10 mouse cellular contexts compared by ENCODE assay signal in the genomic region with DNA sequence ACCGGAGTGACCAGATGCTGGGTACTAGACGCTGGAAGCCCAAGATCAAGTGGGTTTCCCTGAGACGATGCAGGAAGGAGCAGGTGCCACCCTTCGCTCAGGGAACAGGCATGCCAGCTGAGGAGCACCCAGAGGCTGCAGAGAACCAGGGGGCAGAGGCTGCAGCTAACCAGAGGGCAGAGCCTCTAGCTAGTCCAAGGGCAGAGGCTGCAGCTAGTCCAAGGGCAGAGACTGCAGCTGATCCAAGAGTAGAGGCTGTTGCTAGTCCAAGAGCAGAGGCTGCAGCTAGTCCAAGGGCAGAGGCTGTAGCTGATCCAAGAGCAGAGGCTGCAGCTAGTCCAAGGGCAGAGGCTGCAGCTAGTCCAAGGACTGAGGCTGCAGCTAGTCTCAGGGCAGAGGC. TPM values are rescaled to one million over a fixed set of nuclear protein-coding genes. Genes with fewer than 3 reads are reported as not detected.
DNase-seq lines count a peak whose midpoint lies in the region; ATAC-seq lines count a peak whose summit lies in the region.
"Had no signal": no experiment of that assay in that cellular context is flagged by ENCODE, and none has a peak within 500 bp of the region (broad histone marks: within the 10 kb centered on the region; RNA-seq: fewer than 3 reads in every experiment).

No protein-coding gene starts in this region.

- H3K27ac ChIP-seq in heart, embryonic 14.5 days (replicated peaks in 1 of 2; ENCODE audit: control insufficient read depth in 1 of 2, insufficient read depth in 1 of 2, low read depth in 2 of 2, low read length in 2 of 2), result peak overlapping the region in 1 of 2 experiments; percentile 93; a peak in 1 of 4 replicates
- 0 out of 2 replicates have a peak overlapping the region, but pooled peaks have one; percentile 92 for H3K27ac ChIP-seq in embryonic facial prominence, embryonic 10.5 days (replicated peaks)
- no peak overlapping the region for H3K27ac ChIP-seq in hindbrain, embryonic 14.5 days
- H3K27ac ChIP-seq in midbrain, embryonic 10.5 days (replicated peaks), result peak overlapping the region; percentile 94; the same call in 1 of the 2 replicates

- H3K36me3 ChIP-seq in heart, embryonic 14.5 days (ENCODE audit: control insufficient read depth, insufficient read depth, low read length), result peaks cover 53% of the 10 kb centered on the region
- H3K36me3 ChIP-seq in embryonic facial prominence, embryonic 10.5 days (replicated peaks), result peaks cover 53% of the 10 kb centered on the region
- H3K36me3 ChIP-seq in hindbrain, embryonic 14.5 days (replicated peaks; ENCODE audit: control insufficient read depth, insufficient read depth), result no peaks in the 10 kb centered on the region
- peaks cover 50% of the 10 kb centered on the region for H3K36me3 ChIP-seq in midbrain, embryonic 10.5 days

- H3K4me3 ChIP-seq in heart, embryonic 14.5 days (ENCODE audit: control insufficient read depth in 1 of 2, insufficient read depth in 1 of 2, low read depth in 1 of 2, low read length in 2 of 2), result peak overlapping the region; percentile 85 to 97
- H3K4me3 ChIP-seq in embryonic facial prominence, embryonic 10.5 days, result peak overlapping the region; percentile 72
- H3K4me3 ChIP-seq in hindbrain, embryonic 14.5 days (replicated peaks; ENCODE audit: low read length), result peak overlapping the region; percentile 33
- H3K4me3 ChIP-seq in midbrain, embryonic 10.5 days, result peak overlapping the region; percentile 72

- H3K4me2 ChIP-seq in heart, embryonic 14.5 days (ENCODE audit: low read length), result peak overlapping the region; percentile 91
- peak overlapping the region; percentile 50 for H3K4me2 ChIP-seq in hindbrain, embryonic 14.5 days (replicated peaks)

- 68% methylated on average over 4 of the region's 4 CpGs for WGBS in heart, embryonic 14.5 days
- WGBS in embryonic facial prominence, embryonic 10.5 days, result 96% methylated on average over 4 of the region's 4 CpGs
- 83% methylated on average over 4 of the region's 4 CpGs for WGBS in hindbrain, embryonic 14.5 days
- 93% methylated on average over 4 of the region's 4 CpGs for WGBS in midbrain, embryonic 10.5 days

- H3K4me1 ChIP-seq in heart, embryonic 14.5 days (ENCODE audit: control insufficient read depth in 2 of 2, insufficient read depth in 2 of 2, low read length in 2 of 2), result peaks cover 34 to 65% of the 10 kb centered on the region in 2 experiments
- peaks cover 60% of the 10 kb centered on the region for H3K4me1 ChIP-seq in embryonic facial prominence, embryonic 10.5 days
- peaks cover 29% of the 10 kb centered on the region for H3K4me1 ChIP-seq in hindbrain, embryonic 14.5 days (replicated peaks; ENCODE audit: control insufficient read depth, insufficient read depth, low read length)
- peaks cover 74% of the 10 kb centered on the region for H3K4me1 ChIP-seq in midbrain, embryonic 10.5 days

- ATAC-seq in heart, embryonic 14.5 days (ENCODE audit: insufficient number of reproducible peaks, insufficient read depth, low FRiP score, low read depth), result no peak
- no peak for ATAC-seq in hindbrain, embryonic 14.5 days (ENCODE audit: low FRiP score)
- ATAC-seq in megakaryocyte progenitor cell, adult 5-6 weeks (replicated peaks; ENCODE audit: poor library complexity), result no peak

- no peaks in the 10 kb centered on the region for H3K27me3 ChIP-seq in heart, embryonic 14.5 days (ENCODE audit: control insufficient read depth, insufficient read depth, low read length)
- H3K27me3 ChIP-seq in embryonic facial prominence, embryonic 10.5 days (replicated peaks; ENCODE audit: low read depth, poor library complexity, severe bottlenecking), result no peaks in the 10 kb centered on the region
- H3K27me3 ChIP-seq in hindbrain, embryonic 14.5 days (ENCODE audit: control insufficient read depth, insufficient read depth, low read length), result peaks cover 3% of the 10 kb centered on the region; the same call in 1 of the 2 replicates
- no peaks in the 10 kb centered on the region for H3K27me3 ChIP-seq in midbrain, embryonic 10.5 days (ENCODE audit: low read depth, poor library complexity, severe bottlenecking)

- no peak for DNase-seq in heart, postnatal 14 days
- DNase-seq in embryonic facial prominence, embryonic 10.5 days (ENCODE audit: low spot score), result no peak
- DNase-seq in hindbrain, embryonic 14.5 days (ENCODE audit: low spot score), result no peak
- no peak for DNase-seq in midbrain, embryonic 10.5 days (ENCODE audit: low spot score)
- DNase-seq in retina, embryonic 14.5 days (ENCODE audit: low spot score), result no peak
- DNase-seq in spleen, adult 18-20 months, result no peak
- DNase-seq: retina, postnatal 1 day had no signal

- H3K9me3 ChIP-seq in heart, embryonic 14.5 days (ENCODE audit: control insufficient read depth, low read length), result no peaks in the 10 kb centered on the region
- no peaks in the 10 kb centered on the region for H3K9me3 ChIP-seq in embryonic facial prominence, embryonic 10.5 days
- no peaks in the 10 kb centered on the region for H3K9me3 ChIP-seq in hindbrain, embryonic 14.5 days (ENCODE audit: control insufficient read depth, low read length)
- 0 out of 2 replicates have a peak, but pooled peaks cover 3% of the 10 kb centered on the region for H3K9me3 ChIP-seq in midbrain, embryonic 10.5 days (replicated peaks)

- peak overlapping the region; percentile 95 for H3K9ac ChIP-seq in heart, embryonic 14.5 days (ENCODE audit: low read length)
- H3K9ac ChIP-seq in hindbrain, embryonic 14.5 days, result peak overlapping the region; percentile 47; the same call in 1 of the 2 replicates

- intact Hi-C loops in heart, postnatal 14 days (cut with DNase I), result no loop called here

RNA-seq across cellular contexts. Expression of a gene that starts 2.8 kb away (rescaled TPM):
- polyA plus RNA-seq in heart, embryonic 14.5 days (2014; fragmentation: Nextera tagmentation; extraction: Ambion mirVana), result 21.9 and 26.8 TPM in 2 replicates
- 10 to 100 TPM in 1 of 2 experiments, 1 to 10 TPM in 1; 9.8 to 10.3 TPM for total RNA-seq in heart, postnatal 14 days (2021)
- 10.5 and 11.9 TPM in 2 replicates for polyA plus RNA-seq in embryonic facial prominence, embryonic 10.5 days (2016; fragmentation: Nextera tagmentation; extraction: Ambion mirVana)
- polyA plus RNA-seq in hindbrain, embryonic 14.5 days (2014; fragmentation: Nextera tagmentation; extraction: Ambion mirVana), result 4.4 and 5.4 TPM in 2 replicates
- polyA plus RNA-seq in midbrain, embryonic 10.5 days (2016; fragmentation: Nextera tagmentation; extraction: Ambion mirVana), result 8.7 and 9.0 TPM in 2 replicates
- total RNA-seq in megakaryocyte progenitor cell, adult 5-6 weeks (2015), result 1.1 and 1.3 TPM in 2 replicates
- 3.8 and 6.0 TPM in 2 replicates for total RNA-seq in megakaryocyte progenitor cell, adult 5-6 weeks (2017)

RNA-seq across cellular contexts. Expression of a gene that starts 12.5 kb away (rescaled TPM):
- polyA plus RNA-seq in heart, embryonic 14.5 days (2014; fragmentation: Nextera tagmentation; extraction: Ambion mirVana), result 0.08 and 0.12 TPM in 2 replicates
- total RNA-seq in heart, postnatal 14 days (2021), result under 1 TPM; 0.07 TPM
- 0.59 and 0.86 TPM in 2 replicates for polyA plus RNA-seq in embryonic facial prominence, embryonic 10.5 days (2016; fragmentation: Nextera tagmentation; extraction: Ambion mirVana)
- 7.6 and 7.8 TPM in 2 replicates for polyA plus RNA-seq in hindbrain, embryonic 14.5 days (2014; fragmentation: Nextera tagmentation; extraction: Ambion mirVana)
- polyA plus RNA-seq in midbrain, embryonic 10.5 days (2016; fragmentation: Nextera tagmentation; extraction: Ambion mirVana), result 1.3 TPM in 2 replicates
- total RNA-seq in megakaryocyte progenitor cell, adult 5-6 weeks (2015), result 0.67 TPM in 1 of 2 replicates, not detected in the other
- total RNA-seq in megakaryocyte progenitor cell, adult 5-6 weeks (2017), result 0.20 TPM in 1 of 2 replicates, not detected in the other

RNA-seq across cellular contexts. Expression of a gene that starts 32.4 kb away (rescaled TPM):
- polyA plus RNA-seq in heart, embryonic 14.5 days (2014; fragmentation: Nextera tagmentation; extraction: Ambion mirVana), result 88.4 and 89.1 TPM in 2 replicates
- 100 to 1,000 TPM; 101 to 108 TPM for total RNA-seq in heart, postnatal 14 days (2021)
- 138 and 146 TPM in 2 replicates for polyA plus RNA-seq in embryonic facial prominence, embryonic 10.5 days (2016; fragmentation: Nextera tagmentation; extraction: Ambion mirVana)
- 123 and 129 TPM in 2 replicates for polyA plus RNA-seq in hindbrain, embryonic 14.5 days (2014; fragmentation: Nextera tagmentation; extraction: Ambion mirVana)
- polyA plus RNA-seq in midbrain, embryonic 10.5 days (2016; fragmentation: Nextera tagmentation; extraction: Ambion mirVana), result 135 and 142 TPM in 2 replicates
- 74.8 and 80.5 TPM in 2 replicates for total RNA-seq in megakaryocyte progenitor cell, adult 5-6 weeks (2015)
- total RNA-seq in megakaryocyte progenitor cell, adult 5-6 weeks (2017), result 68.3 and 78.9 TPM in 2 replicates

RNA-seq across cellular contexts. Expression of a gene that starts 35.9 kb away (rescaled TPM):
- 0.04 and 0.45 TPM in 2 replicates for polyA plus RNA-seq in heart, embryonic 14.5 days (2014; fragmentation: Nextera tagmentation; extraction: Ambion mirVana)
- total RNA-seq in heart, postnatal 14 days (2021), result not detected
- polyA plus RNA-seq in embryonic facial prominence, embryonic 10.5 days (2016; fragmentation: Nextera tagmentation; extraction: Ambion mirVana), result 3.4 and 4.0 TPM in 2 replicates
- polyA plus RNA-seq in hindbrain, embryonic 14.5 days (2014; fragmentation: Nextera tagmentation; extraction: Ambion mirVana), result 52.1 and 63.2 TPM in 2 replicates
- polyA plus RNA-seq in midbrain, embryonic 10.5 days (2016; fragmentation: Nextera tagmentation; extraction: Ambion mirVana), result 9.8 and 17.4 TPM in 2 replicates
- total RNA-seq in megakaryocyte progenitor cell, adult 5-6 weeks (2015), result not detected in 2 replicates
- not detected in 2 replicates for total RNA-seq in megakaryocyte progenitor cell, adult 5-6 weeks (2017)
- total RNA-seq: granulocyte monocyte progenitor cell, adult 5-6 weeks had no signal

RNA-seq across cellular contexts. Expression of a gene that starts 50.9 kb away (rescaled TPM):
- 2.8 TPM in 2 replicates for polyA plus RNA-seq in heart, embryonic 14.5 days (2014; fragmentation: Nextera tagmentation; extraction: Ambion mirVana)
- total RNA-seq in heart, postnatal 14 days (2021), result 1 to 10 TPM; 3.6 to 4.0 TPM
- polyA plus RNA-seq in embryonic facial prominence, embryonic 10.5 days (2016; fragmentation: Nextera tagmentation; extraction: Ambion mirVana), result 2.9 and 4.6 TPM in 2 replicates
- 96.1 and 96.4 TPM in 2 replicates for polyA plus RNA-seq in hindbrain, embryonic 14.5 days (2014; fragmentation: Nextera tagmentation; extraction: Ambion mirVana)
- polyA plus RNA-seq in midbrain, embryonic 10.5 days (2016; fragmentation: Nextera tagmentation; extraction: Ambion mirVana), result 4.1 and 11.7 TPM in 2 replicates
- total RNA-seq in megakaryocyte progenitor cell, adult 5-6 weeks (2015), result not detected in 2 replicates
- total RNA-seq in megakaryocyte progenitor cell, adult 5-6 weeks (2017), result 0.20 TPM in 1 of 2 replicates, not detected in the other
- total RNA-seq: granulocyte monocyte progenitor cell, adult 5-6 weeks had no signal

Comparison
In these comparisons a context has a peak if more than half of its experiments do, and no peak if none do; other contexts are left out.
1. H3K4me3 ChIP-seq: peak in every context shown above with its lines; median percentile 91 in heart, embryonic 14.5 days; 72 in embryonic facial prominence, embryonic 10.5 days; 72 in midbrain, embryonic 10.5 days; 33 in hindbrain, embryonic 14.5 days.